Mouse (Mus musculus): ENCODE results near the gene Tmbim6. TPM values are rescaled to one million over a fixed set of nuclear protein-coding genes. Genes with fewer than 3 reads are reported as not detected.

Gene Tmbim6
- total and polyA plus RNA-seq, 3 experiments = 91.2 to 239 (median 125) TPM

DNA sequence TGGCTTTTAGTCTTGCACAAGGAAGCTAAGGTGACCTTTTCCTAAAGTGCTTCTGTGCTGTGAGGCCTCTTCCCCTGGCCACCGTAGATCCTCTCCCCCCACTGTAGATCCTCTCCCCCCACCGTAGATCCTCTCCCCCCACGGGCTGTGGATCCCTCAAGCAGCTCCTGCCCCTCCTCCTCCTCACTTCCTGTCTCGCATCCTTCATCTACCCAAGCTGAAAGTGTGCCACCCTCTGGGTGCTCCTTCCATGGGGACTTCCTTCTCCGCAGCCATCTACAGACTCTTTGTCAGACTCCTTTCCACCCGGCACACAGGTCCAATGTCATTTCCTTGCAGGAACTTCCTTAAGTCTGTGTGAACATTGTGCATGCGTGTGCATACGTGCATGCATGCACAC, 37.7 kb downstream of the Tmbim6 start:
- Histone ChIP-seq H3K4me1 (ENCODE audit: insufficient read depth, low read depth, low read length) (no peaks in the 10 kb centered on the region; the same call in 1 of the 2 replicates), H3K36me3 (replicated peaks) (peaks cover 49% of the 10 kb centered on the region), H3K4me3 (ENCODE audit: low read depth, low read length) (no peak overlapping the region)

DNA sequence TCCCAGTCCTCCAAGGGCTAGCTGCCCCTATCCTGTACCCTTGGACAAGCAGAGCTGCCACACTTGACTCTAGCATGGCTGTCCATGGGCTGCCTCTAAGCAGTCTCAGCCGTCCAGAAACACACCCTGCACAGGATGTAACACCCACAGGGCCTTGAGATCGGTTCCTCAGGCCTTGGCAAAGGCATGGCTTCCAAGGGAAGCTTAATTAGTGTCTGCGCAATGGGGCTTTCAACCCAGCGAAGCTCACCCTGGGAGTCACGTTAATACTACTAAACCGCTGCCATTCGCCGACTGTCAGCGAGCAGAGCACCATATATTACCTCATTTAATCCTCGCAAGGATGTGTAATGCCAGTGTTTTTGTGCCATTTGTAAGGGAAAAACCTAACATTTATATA, 38.4 kb downstream of the Tmbim6 start:
- Histone ChIP-seq H3K4me1 (ENCODE audit: insufficient read depth, low read depth, low read length) (no peaks in the 10 kb centered on the region; the same call in 1 of the 2 replicates), H3K36me3 (replicated peaks) (peaks cover 49% of the 10 kb centered on the region), H3K4me3 (ENCODE audit: low read depth, low read length) (no peak overlapping the region), H3K27me3 (ENCODE audit: insufficient read depth, low read length) (no peaks in the 10 kb centered on the region), H3K9me3 (replicated peaks) (no peaks in the 10 kb centered on the region)
- no peak for DNase-seq (ENCODE audit: low spot score)
- TF ChIP-seq GATA1 (IDR thresholded peaks at IDR 0.05; ENCODE audit: borderline replicate concordance, low read length) (no peak), TAL1 (conservative IDR thresholded peaks at IDR 0.05; ENCODE audit: low read depth, low read length) (no peak), CTCF (IDR thresholded peaks at IDR 0.05; ENCODE audit: low read depth, low read length) (no peak), POLR2AphosphoS5 (IDR thresholded peaks at IDR 0.05; ENCODE audit: insufficient replicate concordance, low read depth, low read length) (no peak), GATA2 (IDR thresholded peaks at IDR 0.05; ENCODE audit: borderline replicate concordance, low read depth, low read length) (no peak)
- ATAC-seq (ENCODE audit: extremely low read depth, insufficient number of reproducible peaks, low FRiP score, poor library complexity, severe bottlenecking) = no peak

More for the DNA sequence above, 37.7 kb downstream of the Tmbim6 start:
- TF ChIP-seq CTCF (IDR thresholded peaks at IDR 0.05; ENCODE audit: low read depth, low read length) = no peak
- no peak for TF ChIP-seq GATA2 (IDR thresholded peaks at IDR 0.05; ENCODE audit: borderline replicate concordance, low read depth, low read length)
- no peak for TF ChIP-seq TAL1 (conservative IDR thresholded peaks at IDR 0.05; ENCODE audit: low read depth, low read length)
- Histone ChIP-seq H3K9me3 (replicated peaks) (no peaks in the 10 kb centered on the region), H3K27me3 (ENCODE audit: insufficient read depth, low read length) (no peaks in the 10 kb centered on the region)
- DNase-seq (ENCODE audit: low spot score) (no peak), ATAC-seq (ENCODE audit: extremely low read depth, insufficient number of reproducible peaks, low FRiP score, poor library complexity, severe bottlenecking) (no peak)

GRCm38 (mm10) chr15:99431504-99431903, 38.8 kb downstream of the Tmbim6 start:
- no peaks in the 10 kb centered on the region; the same call in 1 of the 2 replicates for H3K4me1 ChIP-seq (ENCODE audit: insufficient read depth, low read depth, low read length)
- H3K4me3 ChIP-seq (ENCODE audit: low read depth, low read length) = no peak overlapping the region
- DNase-seq (ENCODE audit: low spot score) (no peak), ATAC-seq (ENCODE audit: extremely low read depth, insufficient number of reproducible peaks, low FRiP score, poor library complexity, severe bottlenecking) (no peak)
- no peak for TF ChIP-seq POLR2AphosphoS5 (IDR thresholded peaks at IDR 0.05; ENCODE audit: insufficient replicate concordance, low read depth, low read length)
- TF ChIP-seq TAL1 (conservative IDR thresholded peaks at IDR 0.05; ENCODE audit: low read depth, low read length) = no peak
- no peak for TF ChIP-seq GATA2 (IDR thresholded peaks at IDR 0.05; ENCODE audit: borderline replicate concordance, low read depth, low read length)
- no peak for TF ChIP-seq GATA1 (IDR thresholded peaks at IDR 0.05; ENCODE audit: borderline replicate concordance, low read length)
- TF ChIP-seq CTCF (IDR thresholded peaks at IDR 0.05; ENCODE audit: low read depth, low read length) = no peak
- no peaks in the 10 kb centered on the region; the same call in 1 of the 2 replicates for H3K27me3 ChIP-seq (ENCODE audit: insufficient read depth, low read length)
- no peaks in the 10 kb centered on the region for H3K9me3 ChIP-seq (replicated peaks)
- peaks cover 47% of the 10 kb centered on the region for H3K36me3 ChIP-seq (replicated peaks)

DNA sequence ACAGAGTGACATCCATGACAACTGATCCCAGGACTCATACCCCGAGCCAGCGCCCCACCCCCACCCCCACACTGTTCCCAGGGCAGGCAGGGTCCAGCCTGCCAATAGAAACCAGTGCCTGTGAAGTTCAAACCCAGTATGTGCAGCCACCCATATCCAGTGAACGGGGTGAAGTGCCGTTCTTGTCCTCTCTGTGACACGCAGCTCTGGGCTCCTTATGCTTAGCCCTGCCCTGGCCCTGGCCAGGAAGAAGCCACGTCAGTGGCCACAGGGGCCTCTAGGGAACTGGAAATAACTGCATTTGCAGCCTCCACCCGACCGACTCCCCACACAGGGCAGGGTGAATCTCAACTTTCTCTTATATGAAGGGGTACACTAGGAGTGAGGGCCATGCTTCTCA, 39.3 kb downstream of the Tmbim6 start:
- Histone ChIP-seq H3K27me3 (ENCODE audit: insufficient read depth, low read length) (no peaks in the 10 kb centered on the region; the same call in 1 of the 2 replicates), H3K4me1 (ENCODE audit: insufficient read depth, low read depth, low read length) (no peaks in the 10 kb centered on the region; the same call in 1 of the 2 replicates), H3K9me3 (replicated peaks) (no peaks in the 10 kb centered on the region), H3K36me3 (replicated peaks) (peaks cover 47% of the 10 kb centered on the region), H3K4me3 (ENCODE audit: low read depth, low read length) (no peak overlapping the region)
- ATAC-seq (ENCODE audit: extremely low read depth, insufficient number of reproducible peaks, low FRiP score, poor library complexity, severe bottlenecking) (no peak), DNase-seq (ENCODE audit: low spot score) (no peak)
- TF ChIP-seq CTCF (IDR thresholded peaks at IDR 0.05; ENCODE audit: low read depth, low read length) (no peak), GATA1 (IDR thresholded peaks at IDR 0.05; ENCODE audit: borderline replicate concordance, low read length) (no peak), TAL1 (conservative IDR thresholded peaks at IDR 0.05; ENCODE audit: low read depth, low read length) (no peak), GATA2 (IDR thresholded peaks at IDR 0.05; ENCODE audit: borderline replicate concordance, low read depth, low read length) (no peak), POLR2AphosphoS5 (IDR thresholded peaks at IDR 0.05; ENCODE audit: insufficient replicate concordance, low read depth, low read length) (no peak)

DNA sequence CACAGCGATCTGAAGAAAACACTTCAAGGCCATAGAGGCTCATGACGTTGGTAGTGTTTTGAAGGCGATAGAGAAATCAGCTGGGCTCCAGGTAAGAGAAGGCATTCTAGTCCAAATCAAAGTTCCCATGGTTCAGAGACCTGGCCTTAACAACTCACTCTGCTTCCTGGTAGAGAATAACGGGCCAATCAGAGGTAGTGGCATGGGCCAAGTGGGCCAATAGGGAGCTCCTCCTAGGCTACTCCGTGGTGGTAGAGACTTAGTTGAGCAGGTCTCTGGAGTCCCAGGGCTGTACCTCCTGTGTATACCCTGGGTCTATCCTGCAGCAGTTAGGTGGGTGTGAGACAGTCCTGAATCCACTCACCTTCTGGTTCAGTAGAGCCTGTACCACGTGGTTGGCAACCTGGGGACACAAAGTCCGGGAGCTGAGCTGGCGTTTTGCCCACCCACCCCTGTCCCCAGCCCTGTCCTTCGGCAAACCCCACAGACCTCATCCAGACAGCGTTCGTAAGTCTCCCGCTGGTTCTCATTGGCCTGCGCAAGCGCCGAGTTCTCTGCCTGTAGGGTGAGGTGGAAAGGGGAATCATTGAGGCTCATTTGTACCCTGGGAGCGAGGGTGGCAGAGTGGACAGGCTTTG, 40.5 kb downstream of the Tmbim6 start:
- ATAC-seq (ENCODE audit: extremely low read depth, insufficient number of reproducible peaks, low FRiP score, poor library complexity, severe bottlenecking) (no peak), DNase-seq (ENCODE audit: low spot score) (no peak)
- no peak overlapping the region for H3K4me3 ChIP-seq (ENCODE audit: low read depth, low read length)
- no peaks in the 10 kb centered on the region for H3K9me3 ChIP-seq (replicated peaks)
- H3K4me1 ChIP-seq (ENCODE audit: insufficient read depth, low read depth, low read length) = no peaks in the 10 kb centered on the region; the same call in 1 of the 2 replicates
- no peaks in the 10 kb centered on the region; the same call in 1 of the 2 replicates for H3K27me3 ChIP-seq (ENCODE audit: insufficient read depth, low read length)
- TF ChIP-seq POLR2AphosphoS5 (IDR thresholded peaks at IDR 0.05; ENCODE audit: insufficient replicate concordance, low read depth, low read length) (no peak), GATA1 (IDR thresholded peaks at IDR 0.05; ENCODE audit: borderline replicate concordance, low read length) (no peak), CTCF (IDR thresholded peaks at IDR 0.05; ENCODE audit: low read depth, low read length) (no peak), GATA2 (IDR thresholded peaks at IDR 0.05; ENCODE audit: borderline replicate concordance, low read depth, low read length) (no peak), TAL1 (conservative IDR thresholded peaks at IDR 0.05; ENCODE audit: low read depth, low read length) (no peak)
- peaks cover 39% of the 10 kb centered on the region for H3K36me3 ChIP-seq (replicated peaks)

- DNase-seq (ENCODE audit: low spot score) (no peak), ATAC-seq (ENCODE audit: extremely low read depth, insufficient number of reproducible peaks, low FRiP score, poor library complexity, severe bottlenecking) (no peak)
- H3K4me1 ChIP-seq (ENCODE audit: insufficient read depth, low read depth, low read length) = no peaks in the 10 kb centered on the region; the same call in 1 of the 2 replicates
- no peaks in the 10 kb centered on the region for H3K9me3 ChIP-seq (replicated peaks)
- H3K4me3 ChIP-seq (ENCODE audit: low read depth, low read length) = no peak overlapping the region
- H3K36me3 ChIP-seq (replicated peaks) = peaks cover 41% of the 10 kb centered on the region
- TF ChIP-seq POLR2AphosphoS5 (IDR thresholded peaks at IDR 0.05; ENCODE audit: insufficient replicate concordance, low read depth, low read length) (no peak), GATA1 (IDR thresholded peaks at IDR 0.05; ENCODE audit: borderline replicate concordance, low read length) (no peak), GATA2 (IDR thresholded peaks at IDR 0.05; ENCODE audit: borderline replicate concordance, low read depth, low read length) (no peak), TAL1 (conservative IDR thresholded peaks at IDR 0.05; ENCODE audit: low read depth, low read length) (no peak), CTCF (IDR thresholded peaks at IDR 0.05; ENCODE audit: low read depth, low read length) (no peak)
- no peaks in the 10 kb centered on the region; the same call in 1 of the 2 replicates for H3K27me3 ChIP-seq (ENCODE audit: insufficient read depth, low read length)
These were observed 41.2 kb downstream of the Tmbim6 start for GRCm38 (mm10) chr15:99433913-99434312.
